Mouse (Mus musculus): Measurements from ENCODE around the gene Ctsc.

- TF ChIP-seq POLR2A (IDR thresholded peaks at IDR 0.05; ENCODE audit: insufficient read length, low read depth) (no peak), USF1 (IDR thresholded peaks at IDR 0.05; ENCODE audit: low read depth) (no peak), REST (IDR thresholded peaks at IDR 0.05; ENCODE audit: insufficient read depth, insufficient read length) (no peak), SRF (IDR thresholded peaks at IDR 0.05; ENCODE audit: control insufficient read depth, insufficient read length, low read depth) (no peak), MYOG (IDR thresholded peaks at IDR 0.05; ENCODE audit: control insufficient read depth in 1 of 3, insufficient read depth in 1 of 3, insufficient read length in 2 of 3, low read depth in 2 of 3) (no peak), MAX (IDR thresholded peaks at IDR 0.05; ENCODE audit: low read depth) (no peak), E2F4 (IDR thresholded peaks at IDR 0.05; ENCODE audit: insufficient read depth) (no peak), TCF12 (IDR thresholded peaks at IDR 0.05; ENCODE audit: insufficient read depth, poor library complexity, severe bottlenecking) (no peak), CEBPB (IDR thresholded peaks at IDR 0.05; ENCODE audit: insufficient read depth, poor library complexity, severe bottlenecking) (no peak), POLR2AphosphoS2 (IDR thresholded peaks at IDR 0.05; ENCODE audit: insufficient read length, low read depth) (no peak), MYOD1 (IDR thresholded peaks at IDR 0.05; ENCODE audit: control insufficient read depth in 1 of 3, insufficient read length in 2 of 3, low read depth in 2 of 3) (no peak)
Measured at GRCm38 (mm10) chr7:88318904-88319303, 41.0 kb downstream of the Ctsc start.

Data from myocyte (in vitro differentiated cells).